Mouse (Mus musculus) MEL (cell line): ENCODE data around the gene Gucy2e. TPM values are rescaled to one million over a fixed set of nuclear protein-coding genes. Genes with fewer than 3 reads are reported as not detected.

ENCODE experiments used
- DNase-seq: peaks from one replicate; pipeline ENCODE4 v3.0.0; 2011; ENCODE audit warnings: low read depth, low spot score
- H3K27ac ChIP-seq: 2 replicates; pipeline ENCODE4 v1.5.1; 2012; ENCODE audit warnings: low read depth, mild to moderate bottlenecking, control low read depth, low read length, moderate library complexity; ENCODE audit not compliant: control insufficient read depth
- H3K27me3 ChIP-seq, 2 experiments: fragments of 150-350 bp in 1 of 2; sonication (generic) in 1 of 2; 2 replicates each; pipeline ENCODE4 v1.6.1; 2012; ENCODE audit warnings: low read length in 2 of 2, mild to moderate bottlenecking in 2 of 2, improper control_type of control experiment in 1 of 2, moderate library complexity in 1 of 2; ENCODE audit not compliant: insufficient read depth in 2 of 2, control insufficient read depth in 1 of 2
- H3K36me3 ChIP-seq, 2 experiments: 2 replicates each; pipeline ENCODE4 v1.6.1; 2012 to 2014; ENCODE audit warnings: low read length in 2 of 2, improper control_type of control experiment in 1 of 2, inconsistent platforms in 1 of 2, mild to moderate bottlenecking in 1 of 2; ENCODE audit not compliant: insufficient read depth in 2 of 2, control insufficient read depth in 1 of 2
- H3K4me1 ChIP-seq, 2 experiments: fragments of 150-350 bp in 1 of 2; sonication (generic) in 1 of 2; 2 replicates each; pipeline ENCODE4 v1.6.1; 2012; ENCODE audit warnings: low read length in 2 of 2, improper control_type of control experiment in 1 of 2, mild to moderate bottlenecking in 1 of 2; ENCODE audit not compliant: insufficient read depth in 2 of 2, control insufficient read depth in 1 of 2
- H3K4me3 ChIP-seq, 2 experiments: fragments of 150-350 bp in 1 of 2; sonication (generic) in 1 of 2; 2 replicates each; pipeline ENCODE4 v1.5.1; 2012; ENCODE audit warnings: low read depth in 2 of 2, low read length in 2 of 2, mild to moderate bottlenecking in 2 of 2, moderate library complexity in 2 of 2, control low read depth in 1 of 2, improper control_type of control experiment in 1 of 2; ENCODE audit not compliant: control insufficient read depth in 1 of 2, insufficient read depth in 1 of 2
- H3K79me2 ChIP-seq: 2 replicates; pipeline ENCODE4 v1.6.1; 2012; ENCODE audit warnings: mild to moderate bottlenecking, low read length, moderate library complexity; ENCODE audit not compliant: control insufficient read depth, poor library complexity, insufficient read depth
- H3K9ac ChIP-seq: 2 replicates; pipeline ENCODE4 v1.6.1; 2012; ENCODE audit warnings: low read depth, mild to moderate bottlenecking, control low read depth, low read length, moderate library complexity; ENCODE audit not compliant: control insufficient read depth, poor library complexity, severe bottlenecking
- H3K9me3 ChIP-seq: fragments of 150-350 bp; sonication (generic); replicated peaks from 2 replicates; pipeline ENCODE4 v1.6.1; 2012; ENCODE audit warnings: mild to moderate bottlenecking, low read length, improper control_type of control experiment, moderate library complexity; ENCODE audit not compliant: insufficient read depth
- BHLHE40 ChIP-seq: IDR thresholded peaks from 2 replicates; pipeline ENCODE4 v1.6.1; 2012; ENCODE audit warnings: low read depth, mild to moderate bottlenecking, inconsistent platforms, low read length, improper control_type of control experiment, borderline replicate concordance
- ETS1 ChIP-seq: IDR thresholded peaks from 2 replicates; pipeline ENCODE4 v1.6.1; 2012; ENCODE audit warnings: low read depth, mild to moderate bottlenecking, inconsistent platforms, low read length, improper control_type of control experiment, moderate library complexity
- GABPA ChIP-seq: IDR thresholded peaks from 2 replicates; pipeline ENCODE4 v1.6.1; 2012; ENCODE audit warnings: low read depth, mild to moderate bottlenecking, inconsistent platforms, low read length, improper control_type of control experiment, moderate library complexity
- JUND ChIP-seq: IDR thresholded peaks from 2 replicates; pipeline ENCODE4 v1.6.1; 2011; ENCODE audit warnings: low read depth, mild to moderate bottlenecking, improper control_type of control experiment, low read length
- MAZ ChIP-seq: IDR thresholded peaks from 2 replicates; pipeline ENCODE4 v1.6.1; 2012; ENCODE audit warnings: low read depth, mild to moderate bottlenecking, inconsistent platforms, low read length, improper control_type of control experiment
- MXI1 ChIP-seq: IDR thresholded peaks from 2 replicates; pipeline ENCODE4 v1.6.1; 2011; ENCODE audit warnings: mild to moderate bottlenecking, low read depth, low read length, improper control_type of control experiment
- MYB ChIP-seq: IDR thresholded peaks from 2 replicates; pipeline ENCODE4 v1.6.1; 2011; ENCODE audit warnings: mild to moderate bottlenecking, low read depth, low read length, improper control_type of control experiment
- MYC ChIP-seq: IDR thresholded peaks from 2 replicates; pipeline ENCODE4 v1.6.1; 2011; ENCODE audit warnings: low read depth, mild to moderate bottlenecking, low read length, improper control_type of control experiment, moderate library complexity
- NRF1 ChIP-seq: IDR thresholded peaks from 2 replicates; pipeline ENCODE4 v1.6.1; 2014; ENCODE audit warnings: low read depth, mild to moderate bottlenecking, inconsistent platforms, low read length, improper control_type of control experiment, moderate library complexity; ENCODE audit not compliant: poor library complexity, insufficient read depth, severe bottlenecking
- POLR2A ChIP-seq, 2 experiments: IDR thresholded peaks; 2 replicates each; pipeline ENCODE4 v1.6.1; 2011 to 2012; ENCODE audit warnings: low read length in 2 of 2, mild to moderate bottlenecking in 2 of 2, control low read depth in 1 of 2, improper control_type of control experiment in 1 of 2, low read depth in 1 of 2, moderate library complexity in 1 of 2; ENCODE audit not compliant: control insufficient read depth in 1 of 2, insufficient read depth in 1 of 2, poor library complexity in 1 of 2
- POLR2AphosphoS2 ChIP-seq: IDR thresholded peaks from 2 replicates; pipeline ENCODE4 v1.6.1; 2011; ENCODE audit warnings: low read length, improper control_type of control experiment
- POLR2AphosphoS5 ChIP-seq: IDR thresholded peaks from 2 replicates; pipeline ENCODE4 v1.6.1; 2012; ENCODE audit warnings: low read depth, borderline replicate concordance, mild to moderate bottlenecking, inconsistent platforms, low read length, moderate library complexity, mixed read lengths
- RCOR1 ChIP-seq: IDR thresholded peaks from 2 replicates; pipeline ENCODE4 v1.6.1; 2012; ENCODE audit warnings: low read depth, mild to moderate bottlenecking, inconsistent platforms, low read length, improper control_type of control experiment
- SIN3A ChIP-seq: IDR thresholded peaks from 2 replicates; pipeline ENCODE4 v1.6.1; 2012; ENCODE audit warnings: low read length, improper control_type of control experiment, inconsistent platforms
- SMC3 ChIP-seq: IDR thresholded peaks from 2 replicates; pipeline ENCODE4 v1.6.1; 2011; ENCODE audit warnings: low read depth, low read length, improper control_type of control experiment
- TAL1 ChIP-seq: IDR thresholded peaks from 2 replicates; pipeline ENCODE4 v1.6.1; 2012; ENCODE audit warnings: mild to moderate bottlenecking, inconsistent platforms, low read length, moderate library complexity, mixed read lengths
- UBTF ChIP-seq: IDR thresholded peaks from 2 replicates; pipeline ENCODE4 v1.6.1; 2012; ENCODE audit warnings: low read depth, mild to moderate bottlenecking, inconsistent platforms, low read length, improper control_type of control experiment, moderate library complexity, borderline replicate concordance; ENCODE audit not compliant: insufficient read depth
- USF2 ChIP-seq, 2 experiments: IDR thresholded peaks; 2 replicates each; pipeline ENCODE4 v1.6.1; 2011 to 2012; ENCODE audit warnings: improper control_type of control experiment in 2 of 2, low read length in 2 of 2, borderline replicate concordance in 1 of 2, inconsistent platforms in 1 of 2, low read depth in 1 of 2, mild to moderate bottlenecking in 1 of 2; ENCODE audit not compliant: insufficient read depth in 1 of 2
- ZNF384 ChIP-seq: IDR thresholded peaks from 2 replicates; pipeline ENCODE4 v1.6.1; 2012; ENCODE audit warnings: low read depth, mild to moderate bottlenecking, inconsistent platforms, low read length, improper control_type of control experiment
- polyA plus RNA-seq, 2 experiments: library from polyadenylated mRNA; stranded (reverse) in 1 of 2; unstranded in 1 of 2; fragments of >175 nt in 1 of 2; fragments of >200 nt in 1 of 2; gene quantifications; 2 replicates each; pipeline versions ENCODE4 v1.2.1 to v1.2.4; 2012; ENCODE audit warnings: low replicate concordance in 2 of 2, low read depth in 1 of 2; ENCODE audit not compliant: insufficient read length in 2 of 2, insufficient read depth in 1 of 2, missing spikeins in 1 of 2
- total RNA-seq: library from RNA; depleted of rRNA; stranded (reverse); fragments of 300-350 nt; gene quantifications from 2 replicates; pipeline ENCODE4 v1.2.3, GENCODE M21; 2012

The Gucy2e gene
- total and polyA plus RNA-seq, 3 experiments: not detected

GRCm38 (mm10) chr11:69199251-69199650, 37.6 kb downstream of the Gucy2e start:
- DNase-seq: no peak
- H3K9me3 ChIP-seq: no peaks in the 10 kb centered on the region
- no peak overlapping the region for H3K4me3 ChIP-seq
- H3K79me2 ChIP-seq: no peaks in the 10 kb centered on the region
- H3K27ac ChIP-seq: no peak overlapping the region
- H3K27me3 ChIP-seq: peaks cover 19 to 24% of the 10 kb centered on the region in 2 experiments
- TF ChIP-seq NRF1 (no peak), JUND (no peak), POLR2A (IDR thresholded peaks at IDR 0.05; ENCODE audit: control insufficient read depth in 1 of 2, insufficient read depth in 1 of 2, low read depth in 1 of 2, low read length in 2 of 2, poor library complexity in 1 of 2) (no peak)
- no peak overlapping the region for H3K9ac ChIP-seq
- H3K4me1 ChIP-seq: no peaks in the 10 kb centered on the region
- no peaks in the 10 kb centered on the region for H3K36me3 ChIP-seq

DNA sequence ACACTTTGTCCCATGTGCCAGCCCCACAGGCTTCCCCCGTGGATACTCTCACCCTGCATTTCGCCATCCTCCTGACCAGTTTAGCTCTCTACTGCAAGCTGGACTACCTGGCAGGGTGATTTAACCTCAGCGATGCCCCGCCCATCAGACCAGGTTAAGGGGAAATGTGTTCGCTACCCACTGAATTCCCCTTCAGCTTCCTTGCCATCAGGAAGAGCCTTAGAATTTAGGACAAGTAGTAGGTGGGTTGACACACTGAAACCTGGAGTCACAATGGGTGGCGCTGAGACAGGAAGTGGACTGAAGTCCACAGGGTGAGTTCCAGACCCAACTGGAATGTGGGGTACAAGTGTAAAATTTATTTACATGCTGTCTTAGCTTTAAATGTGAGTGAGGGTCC, 39.1 kb downstream of the Gucy2e start, which contains the start of gene Alox8:
Gene Alox8 (minus strand): TSS at position 101 of the 400 bp plus-strand sequence.
- TF ChIP-seq MXI1 (no peak), POLR2AphosphoS2 (no peak), MYB (no peak), SIN3A (no peak), SMC3 (no peak), MAZ (no peak), ZNF384 (no peak), USF2 (IDR thresholded peaks at IDR 0.05; ENCODE audit: borderline replicate concordance in 1 of 2, insufficient read depth in 1 of 2, low read depth in 1 of 2, low read length in 2 of 2) (no peak), UBTF (no peak)
- TF ChIP-seq, all 39 proteins: peak for 0
- H3K36me3 ChIP-seq: no peaks in the 10 kb centered on the region
- no peaks in the 10 kb centered on the region for H3K9me3 ChIP-seq
- H3K27ac ChIP-seq: no peak within 1 kb of the TSS
- DNase-seq: no peak
- no peak within 1 kb of the TSS for H3K9ac ChIP-seq
- no peaks in the 10 kb centered on the region for H3K4me1 ChIP-seq
- peaks cover 16 to 20% of the 10 kb centered on the region in 2 experiments for H3K27me3 ChIP-seq
- no peaks in the 10 kb centered on the region for H3K79me2 ChIP-seq
- H3K4me3 ChIP-seq: no peak within 1 kb of the TSS

GRCm38 (mm10) chr11:69197194-69197593, 39.6 kb downstream of the Gucy2e start:
- H3K27me3 ChIP-seq: peaks cover 16 to 20% of the 10 kb centered on the region in 2 experiments
- H3K4me3 ChIP-seq: no peak overlapping the region
- no peak for DNase-seq
- no peaks in the 10 kb centered on the region for H3K36me3 ChIP-seq
- no peaks in the 10 kb centered on the region for H3K9me3 ChIP-seq
- H3K79me2 ChIP-seq: no peaks in the 10 kb centered on the region
- TF ChIP-seq RCOR1 (no peak), ETS1 (no peak), BHLHE40 (no peak), POLR2AphosphoS5 (no peak), GABPA (no peak), TAL1 (no peak), UBTF (no peak), MXI1 (no peak), MYC (no peak)
- H3K4me1 ChIP-seq: no peaks in the 10 kb centered on the region
- H3K27ac ChIP-seq: no peak overlapping the region
- no peak overlapping the region for H3K9ac ChIP-seq
